Mouse (Mus musculus) cerebral cortex, adult 2 months (tissue): ENCODE measurements around the gene Rnf128.

ENCODE experiments used
- WGBS: fragments of 180-500 bp; shearing (Covaris S2); methylation state at CpG from one replicate; pipeline ENCODE4 v1.1.7; 2018; 5-methylcytosine and 5-hydroxymethylcytosine counted together

Gene Rnf128

GRCm38 (mm10) chrX:139562925-139563461 lies at the start of gene Rnf128:
Gene Rnf128, plus strand, starts transcription at chrX:139563316.
- WGBS = 78% methylated on average over 8 of the region's 8 CpGs

- 86% methylated on average over 2 of the region's 2 CpGs for WGBS
Measured at GRCm38 (mm10) chrX:139516156-139516555, 47.0 kb upstream of the Rnf128 start.

- 88% methylated on average over 2 of the region's 2 CpGs for WGBS
Measured at GRCm38 (mm10) chrX:139519251-139519650, 43.9 kb upstream of the Rnf128 start.

- 82% methylated on average over 5 of the region's 5 CpGs for WGBS
Measured at GRCm38 (mm10) chrX:139524303-139525091, 38.6 kb upstream of the Rnf128 start.

- 87% methylated on average over 2 of the region's 2 CpGs for WGBS
Measured at GRCm38 (mm10) chrX:139525724-139526123, 37.4 kb upstream of the Rnf128 start.

DNA sequence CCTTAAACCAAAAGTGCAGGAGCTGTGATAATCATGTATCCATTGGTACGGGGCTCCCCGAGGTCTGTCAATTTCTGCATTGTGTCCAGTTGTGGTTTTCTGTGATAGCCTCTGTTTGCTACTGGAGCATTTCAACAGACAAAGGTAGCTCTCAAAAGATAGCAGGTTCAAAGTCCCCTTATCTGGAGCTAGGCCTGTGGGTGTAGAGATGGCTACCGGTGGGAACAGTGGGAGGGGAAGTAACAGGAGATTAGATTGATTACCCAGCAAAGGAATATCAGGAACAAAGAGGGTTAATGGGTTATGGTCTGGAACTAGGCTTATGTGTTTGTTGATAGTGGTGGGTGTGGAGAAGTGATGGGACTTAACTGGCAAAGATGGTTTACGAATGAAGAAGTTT lies 36.1 kb upstream of the Rnf128 start:
- 95% methylated on average over 4 of the region's 4 CpGs for WGBS

GRCm38 (mm10) chrX:139532293-139532692 lies 30.8 kb upstream of the Rnf128 start:
- WGBS = 91% methylated on average over 4 of the region's 4 CpGs

DNA sequence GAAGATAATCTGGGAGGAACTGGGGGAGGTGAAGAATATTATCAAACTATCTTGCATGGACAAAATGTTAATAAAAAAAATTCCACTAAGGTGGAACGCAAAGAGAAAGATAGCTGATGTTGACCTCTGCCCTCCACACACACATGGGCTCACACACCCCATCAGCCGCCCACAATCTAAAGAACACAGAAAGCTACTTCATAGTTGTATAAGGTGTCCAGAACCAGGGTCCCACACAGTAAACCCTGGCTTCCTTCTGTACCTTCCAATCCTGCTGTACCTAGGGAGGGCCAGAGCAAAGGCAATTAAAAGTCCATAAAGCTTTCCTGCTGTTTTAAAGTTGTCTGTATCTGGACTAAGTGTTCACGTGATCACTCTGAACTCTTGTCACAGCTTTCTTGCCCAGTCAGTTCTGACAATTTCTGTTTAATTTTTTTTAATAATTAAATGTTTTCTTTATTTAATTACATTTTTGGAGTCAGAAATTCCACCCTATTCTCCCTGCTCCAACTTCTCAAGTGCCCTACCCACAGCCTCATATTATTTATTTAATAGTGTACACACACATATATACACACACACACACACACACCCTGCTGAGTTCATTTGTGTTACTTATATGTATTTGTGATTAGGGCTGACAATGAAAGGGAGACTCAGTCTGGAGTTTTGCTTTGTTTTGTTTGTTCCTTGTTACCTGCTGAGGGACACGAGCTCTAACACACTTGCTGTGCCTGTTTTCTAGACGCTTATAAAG lies 25.3 kb upstream of the Rnf128 start:
- 86% methylated on average over 5 of the region's 5 CpGs for WGBS

- 47% methylated on average over 7 of the region's 7 CpGs for WGBS
Measured at GRCm38 (mm10) chrX:139543726-139544125, 19.4 kb upstream of the Rnf128 start.

GRCm38 (mm10) chrX:139550456-139550855 lies 12.7 kb upstream of the Rnf128 start:
- 66% methylated on average over 5 of the region's 5 CpGs for WGBS

- 86% methylated on average over 2 of the region's 2 CpGs for WGBS
Measured at GRCm38 (mm10) chrX:139552090-139552489, 11.0 kb upstream of the Rnf128 start.

DNA sequence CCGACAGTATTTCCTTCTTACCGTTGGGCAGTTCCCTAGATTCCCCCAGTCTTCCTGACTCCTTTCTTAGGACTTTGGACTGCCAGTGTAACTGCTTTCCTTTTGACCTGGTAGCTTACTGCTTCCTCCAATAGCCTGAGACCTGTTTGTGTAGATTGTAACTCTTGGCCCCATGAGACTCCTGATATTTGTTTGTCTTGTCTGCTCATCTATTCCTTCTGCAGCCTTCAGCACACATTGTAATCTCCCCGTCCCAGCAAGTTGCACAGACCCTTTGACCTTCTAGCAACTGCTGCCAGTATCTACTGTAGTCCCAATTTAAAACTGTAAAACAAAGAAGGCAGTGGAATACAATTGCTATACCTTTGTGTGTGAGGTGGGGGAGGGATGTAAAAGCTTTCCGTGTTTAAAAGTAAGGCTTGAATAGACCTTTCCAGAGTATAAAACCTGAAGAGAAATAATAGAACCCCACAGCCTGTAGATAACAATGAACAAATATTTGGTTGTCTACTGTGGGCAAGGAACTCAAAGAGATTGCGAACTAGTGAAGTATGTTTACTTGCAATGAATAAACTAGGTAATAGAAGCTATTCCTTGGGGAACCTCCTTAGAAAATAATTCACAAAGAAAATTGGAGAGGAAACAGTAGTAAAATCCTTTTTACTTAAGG lies 726 bp upstream of the Rnf128 start:
- 75% methylated on average over 5 of the region's 5 CpGs for WGBS

DNA sequence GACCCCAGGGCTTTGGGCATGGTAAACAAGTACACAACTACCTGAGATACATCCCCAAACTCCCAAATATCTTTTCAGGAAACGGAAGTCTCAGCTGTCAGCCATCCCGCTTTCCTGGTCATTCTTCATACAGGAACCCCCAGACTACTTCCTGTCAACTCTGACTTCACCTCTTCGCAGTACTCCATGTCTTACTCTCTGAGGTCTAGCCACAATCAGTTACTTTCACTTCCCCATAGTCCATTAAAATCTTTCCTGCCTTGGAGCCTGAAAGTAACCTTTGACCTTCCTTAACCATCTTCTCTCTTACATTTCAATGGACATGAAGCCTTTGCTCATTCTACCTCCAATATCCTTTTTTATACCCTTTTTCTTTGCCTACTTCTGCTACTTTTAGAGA lies 6.9 kb downstream of the Rnf128 start:
- 97% methylated on average over 3 of the region's 3 CpGs for WGBS

DNA sequence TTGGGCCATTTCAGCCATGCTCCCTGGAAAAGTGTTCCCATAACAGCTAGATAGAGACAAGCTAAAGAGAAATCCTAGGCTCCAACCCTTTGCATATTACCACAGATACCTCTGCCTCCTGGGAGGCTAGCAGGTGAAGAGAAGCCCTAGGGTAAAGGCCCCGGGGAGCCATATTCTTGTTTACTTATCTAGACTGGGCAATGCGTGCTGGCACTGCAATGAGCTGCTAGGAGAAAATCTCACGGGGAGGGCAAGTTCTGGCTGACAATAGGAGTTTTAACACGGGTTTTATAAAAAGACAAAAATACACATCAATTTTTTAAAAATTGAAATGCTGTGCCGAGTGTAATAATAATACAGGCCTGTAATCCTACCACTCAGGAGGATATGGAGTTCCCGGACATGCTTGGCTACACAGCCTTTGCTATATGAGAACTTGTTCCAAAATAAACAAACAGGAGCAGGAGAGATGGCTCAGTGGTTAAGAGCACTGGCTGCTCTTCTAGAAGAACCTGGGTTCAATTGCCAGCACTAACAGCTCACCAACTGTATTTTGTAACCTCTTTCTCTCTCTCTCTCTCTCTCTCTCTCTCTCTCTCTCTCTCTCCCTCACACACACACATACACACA lies 15.6 kb downstream of the Rnf128 start:
- 80% methylated on average over 6 of the region's 6 CpGs for WGBS

GRCm38 (mm10) chrX:139583616-139584015 lies 20.5 kb downstream of the Rnf128 start:
- WGBS = 22% methylated on average over 4 of the region's 4 CpGs

DNA sequence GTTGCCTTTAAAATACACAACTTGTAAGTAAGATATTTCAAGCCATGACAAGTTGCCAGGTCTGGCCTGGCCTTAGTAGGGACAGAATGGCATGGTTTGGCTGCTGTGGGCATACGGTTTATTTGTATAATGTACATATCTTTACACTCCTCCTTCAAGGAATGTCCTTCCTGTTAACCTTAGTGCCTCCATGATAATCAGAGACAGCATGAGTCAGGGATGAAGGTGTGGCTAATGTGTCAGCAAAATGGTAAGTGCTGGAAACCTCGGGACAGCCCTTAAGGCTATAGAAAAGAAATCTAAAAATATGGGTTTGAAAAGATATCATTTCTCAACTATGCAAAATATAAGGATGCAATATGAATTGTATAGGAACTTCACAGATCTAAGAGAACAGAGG lies 23.6 kb downstream of the Rnf128 start:
- WGBS = 79% methylated on average over 2 of the region's 2 CpGs

GRCm38 (mm10) chrX:139596404-139596803 lies 33.3 kb downstream of the Rnf128 start:
- WGBS = 88% methylated on average over 6 of the region's 6 CpGs

- WGBS = 5% methylated on average over 43 of the region's 44 CpGs
Measured at GRCm38 (mm10) chrX:139610033-139610764, 47.1 kb downstream of the Rnf128 start.

- WGBS = 1% methylated on average over 54 of the region's 54 CpGs
Measured at GRCm38 (mm10) chrX:139610765-139611300, 47.7 kb downstream of the Rnf128 start.

GRCm38 (mm10) chrX:139614761-139615160 lies 51.6 kb downstream of the Rnf128 start:
- 68% methylated on average over 2 of the region's 2 CpGs for WGBS

DNA sequence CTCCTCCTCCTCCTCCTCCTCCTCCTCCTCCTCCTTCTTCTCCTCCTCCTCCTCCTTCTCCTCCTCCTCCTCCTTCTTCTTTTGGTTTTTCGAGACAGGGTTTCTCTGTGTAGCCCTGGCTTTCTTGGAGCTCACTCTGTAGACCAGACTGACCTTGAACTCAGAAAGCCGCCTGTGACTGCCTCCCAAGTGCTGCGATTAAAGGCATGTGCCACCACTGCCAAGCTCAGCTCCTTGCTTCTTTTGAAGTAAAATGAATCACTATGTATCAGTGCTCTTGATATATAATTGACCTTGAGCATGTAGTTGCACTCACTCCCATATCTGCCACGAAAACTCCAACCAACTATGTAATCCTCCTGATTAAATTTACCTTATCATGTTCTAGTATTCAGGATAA lies 59.0 kb downstream of the Rnf128 start:
- WGBS = 97% methylated on average over 3 of the region's 4 CpGs
